Comparison of ENCODE assay signal across 10 mouse cellular contexts in genomic region chr10:83060066-83060782, GRCm38 (mm10).
DNase-seq lines count a peak whose midpoint lies in the region; ATAC-seq and TF ChIP-seq lines count a peak whose summit lies in the region.
"Had no signal": no experiment of that assay in that cellular context is flagged by ENCODE, and none has a peak within 500 bp of the region (broad histone marks: within the 10 kb centered on the region; RNA-seq: fewer than 3 reads in every experiment).

No protein-coding gene starts in this region.

- no peak for TF ChIP-seq CTCF in layer of hippocampus, adult 2 months (conservative IDR thresholded peaks at IDR 0.05)

- H3K27me3 ChIP-seq in heart, embryonic 10.5 days (ENCODE audit: insufficient read depth, poor library complexity, severe bottlenecking): peaks cover 19% of the 10 kb centered on the region; the same call in 1 of the 2 replicates
- H3K27me3 ChIP-seq in embryonic facial prominence, embryonic 10.5 days (replicated peaks; ENCODE audit: low read depth, poor library complexity, severe bottlenecking): no peaks in the 10 kb centered on the region
- H3K27me3 ChIP-seq: megakaryocyte, embryonic 14.5 days had no signal

- H3K27ac ChIP-seq in heart, embryonic 10.5 days: peak overlapping the region; percentile 70
- peak overlapping the region; percentile 60 for H3K27ac ChIP-seq in layer of hippocampus, adult 2 months
- H3K27ac ChIP-seq in embryonic facial prominence, embryonic 10.5 days (replicated peaks): 0 out of 2 replicates have a peak overlapping the region, but pooled peaks have one; percentile 24

- 10% methylated on average over 12 of the region's 12 CpGs for WGBS in heart, embryonic 10.5 days
- WGBS in embryonic facial prominence, embryonic 10.5 days: 51% methylated on average over 12 of the region's 12 CpGs

- H3K4me3 ChIP-seq in heart, embryonic 10.5 days: peak overlapping the region; percentile 5; the same call in 1 of the 2 replicates
- H3K4me3 ChIP-seq in layer of hippocampus, adult 2 months: no peak overlapping the region
- H3K4me3 ChIP-seq in embryonic facial prominence, embryonic 10.5 days: no peak overlapping the region
- H3K4me3 ChIP-seq: megakaryocyte, embryonic 14.5 days had no signal

- H3K36me3 ChIP-seq in heart, embryonic 10.5 days: 0 out of 2 replicates have a peak, but pooled peaks cover 5% of the 10 kb centered on the region
- H3K36me3 ChIP-seq in embryonic facial prominence, embryonic 10.5 days (replicated peaks): no peaks in the 10 kb centered on the region; the same call in 1 of the 2 replicates

- H3K9me3 ChIP-seq in heart, embryonic 10.5 days: no peaks in the 10 kb centered on the region
- no peaks in the 10 kb centered on the region for H3K9me3 ChIP-seq in embryonic facial prominence, embryonic 10.5 days
- H3K9me3 ChIP-seq: megakaryocyte, embryonic 14.5 days had no signal

- ATAC-seq in megakaryocyte progenitor cell, adult 5-6 weeks (replicated peaks; ENCODE audit: poor library complexity): 0 out of 2 replicates have a peak, but pooled peaks have one; percentile 29

- H3K4me1 ChIP-seq in heart, embryonic 10.5 days: peaks cover 37% of the 10 kb centered on the region
- peaks cover 24% of the 10 kb centered on the region for H3K4me1 ChIP-seq in embryonic facial prominence, embryonic 10.5 days

- intact Hi-C loops in heart, postnatal 14 days (cut with DNase I): no loop called here

- DNase-seq in heart, embryonic 10.5 days (ENCODE audit: low spot score): no peak
- no peak for DNase-seq in heart, postnatal 14 days
- DNase-seq in layer of hippocampus, adult 2 months (ENCODE audit: low spot score in 2 of 2): peak in 1 of 2 experiments; percentile 51
- DNase-seq in layer of hippocampus, adult 11-12 months (ENCODE audit: low spot score): no peak
- no peak for DNase-seq in embryonic facial prominence, embryonic 10.5 days (ENCODE audit: low spot score)
- DNase-seq in spleen, postnatal 14 days (ENCODE audit: low spot score in 2 of 2): no peak
- no peak for DNase-seq in ovary, postnatal 36 days (ENCODE audit: low spot score)
- DNase-seq: kidney, adult 18-20 months had no signal
